Mouse (Mus musculus) small intestine, adult 2 months (tissue): Measurements from ENCODE around the gene Pold3. TPM values are rescaled to one million over a fixed set of nuclear protein-coding genes. Genes with fewer than 3 reads are reported as not detected.

Experiments
- H3K27ac ChIP-seq: fragments of 200-500 bp; 2 replicates; pipeline ENCODE4 v1.5.1; 2012; ENCODE audit warnings: low read depth, low read length, control low read depth, inconsistent platforms; ENCODE audit not compliant: insufficient read depth
- H3K27me3 ChIP-seq: fragments of 200-500 bp; 2 replicates; pipeline ENCODE4 v1.6.1; 2012; ENCODE audit warnings: mild to moderate bottlenecking, moderate library complexity, low read length, inconsistent platforms; ENCODE audit not compliant: control insufficient read depth, insufficient read depth
- H3K36me3 ChIP-seq: fragments of 200-500 bp; 2 replicates; pipeline ENCODE4 v1.6.1; 2012; ENCODE audit warnings: mild to moderate bottlenecking, low read length, control low read depth, inconsistent platforms; ENCODE audit not compliant: control insufficient read depth, insufficient read depth
- H3K4me1 ChIP-seq: fragments of 200-500 bp; 2 replicates; pipeline ENCODE4 v1.6.1; 2012; ENCODE audit warnings: low read length, inconsistent platforms, mixed read lengths; ENCODE audit not compliant: control insufficient read depth, insufficient read depth, insufficient read length
- H3K4me3 ChIP-seq: fragments of 200-500 bp; 2 replicates; pipeline ENCODE4 v1.5.1; 2012; ENCODE audit warnings: low read depth, mild to moderate bottlenecking, control low read depth, inconsistent platforms, low read length, moderate library complexity
- CTCF ChIP-seq: fragments of 200-500 bp; IDR thresholded peaks from 2 replicates; pipeline ENCODE4 v1.5.1; 2012; ENCODE audit warnings: low read depth, mild to moderate bottlenecking, control low read depth, inconsistent platforms, low read length, moderate library complexity, mixed read lengths; ENCODE audit not compliant: insufficient replicate concordance, insufficient read length; ENCODE audit errors: extremely low read depth
- POLR2A ChIP-seq: fragments of 200-500 bp; IDR thresholded peaks from 2 replicates; pipeline ENCODE4 v1.6.1; 2012; ENCODE audit warnings: low read depth, mild to moderate bottlenecking, control low read depth, inconsistent platforms, low read length, moderate library complexity
- WGBS: fragments of 180-500 bp; shearing (Covaris S2); methylation state at CpG from one replicate; pipeline ENCODE4 v1.1.7; 2018; 5-methylcytosine and 5-hydroxymethylcytosine counted together
- polyA plus RNA-seq: library from polyadenylated mRNA; depleted of rRNA; stranded (reverse); fragments of >200 nt; gene quantifications from 2 replicates; pipeline ENCODE4 v1.2.3, GENCODE M21; 2012

The Pold3 gene
- polyA plus RNA-seq, 1 experiment = 4.2 TPM

- Histone ChIP-seq H3K36me3 (peaks cover 43% of the 10 kb centered on the region), H3K27ac (no peak overlapping the region), H3K4me1 (no peaks in the 10 kb centered on the region), H3K27me3 (no peaks in the 10 kb centered on the region), H3K4me3 (no peak overlapping the region)
- no peak for TF ChIP-seq CTCF
- TF ChIP-seq POLR2A = no peak
- WGBS = 94% methylated on average over 6 of the region's 6 CpGs
These were observed 7.1 kb downstream of the Pold3 start for GRCm38 (mm10) chr7:100114279-100114678.

DNA sequence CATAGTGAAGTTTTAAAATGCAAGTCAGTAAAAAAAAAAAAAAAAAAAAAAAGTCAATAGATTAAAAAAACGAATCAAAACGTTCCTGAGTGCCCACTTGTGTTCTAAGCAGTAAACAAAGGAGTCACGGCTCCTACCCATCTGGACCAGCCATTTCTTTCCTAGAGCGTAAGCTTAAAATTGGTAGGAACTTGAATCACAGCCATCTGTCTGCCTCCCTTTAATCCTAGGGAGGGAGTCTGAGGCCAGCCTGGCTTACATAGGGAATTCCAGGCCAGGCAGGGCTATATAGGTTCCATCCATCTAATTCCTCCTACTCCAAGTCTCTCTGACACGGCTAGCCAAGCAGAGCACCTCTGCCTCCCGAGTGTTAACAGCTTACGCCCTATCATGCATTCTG, 7.5 kb downstream of the Pold3 start:
- WGBS = 71% methylated on average over 7 of the region's 7 CpGs
- H3K36me3 ChIP-seq = peaks cover 40% of the 10 kb centered on the region
- H3K27me3 ChIP-seq = no peaks in the 10 kb centered on the region
- H3K4me3 ChIP-seq = no peak overlapping the region
- H3K4me1 ChIP-seq = no peaks in the 10 kb centered on the region
- no peak overlapping the region for H3K27ac ChIP-seq
- TF ChIP-seq CTCF (no peak), POLR2A (no peak)

DNA sequence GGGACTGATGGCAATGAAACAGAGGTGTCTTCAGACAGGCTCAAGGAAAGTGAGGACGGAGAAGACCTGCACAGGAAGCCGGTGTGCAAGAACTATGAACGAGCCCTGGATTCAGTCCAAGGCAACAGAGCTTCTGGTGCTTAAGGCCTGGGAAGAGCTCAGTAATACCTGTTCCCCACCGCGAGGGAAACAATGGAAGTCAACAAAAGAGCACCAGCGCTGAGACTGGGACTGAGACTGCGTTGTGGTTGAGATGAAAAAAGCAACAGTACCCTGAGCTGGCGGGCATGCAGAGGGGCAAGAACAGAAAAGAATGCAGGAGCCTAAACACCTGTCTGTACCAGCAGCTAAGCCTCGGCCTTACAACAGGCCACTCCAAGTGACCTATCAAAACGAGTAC, 9.9 kb downstream of the Pold3 start:
- H3K36me3 ChIP-seq = peaks cover 31% of the 10 kb centered on the region

GRCm38 (mm10) chr7:100108341-100108740, 13.0 kb downstream of the Pold3 start:
- H3K36me3 ChIP-seq = peaks cover 41% of the 10 kb centered on the region
- H3K4me1 ChIP-seq = no peaks in the 10 kb centered on the region
- H3K27ac ChIP-seq = no peak overlapping the region
- H3K27me3 ChIP-seq = no peaks in the 10 kb centered on the region
- WGBS = 63% methylated on average over 3 of the region's 3 CpGs
- no peak for TF ChIP-seq POLR2A
- TF ChIP-seq CTCF = no peak
- H3K4me3 ChIP-seq = no peak overlapping the region

More for the DNA sequence above, 9.9 kb downstream of the Pold3 start:
- H3K27ac ChIP-seq = no peak overlapping the region
- no peak for TF ChIP-seq CTCF
- no peak for TF ChIP-seq POLR2A
- no peak overlapping the region for H3K4me3 ChIP-seq
- H3K27me3 ChIP-seq = no peaks in the 10 kb centered on the region
- 72% methylated on average over 10 of the region's 10 CpGs for WGBS
- no peaks in the 10 kb centered on the region for H3K4me1 ChIP-seq

- peaks cover 42% of the 10 kb centered on the region for H3K36me3 ChIP-seq
- H3K4me3 ChIP-seq = no peak overlapping the region
- H3K27ac ChIP-seq = no peak overlapping the region
- peaks cover 3% of the 10 kb centered on the region; the same call in 1 of the 2 replicates for H3K4me1 ChIP-seq
- TF ChIP-seq POLR2A = no peak
- no peak for TF ChIP-seq CTCF
- WGBS = 83% methylated on average over 4 of the region's 4 CpGs
- no peaks in the 10 kb centered on the region for H3K27me3 ChIP-seq
These were observed 16.7 kb downstream of the Pold3 start for GRCm38 (mm10) chr7:100104677-100105076.

GRCm38 (mm10) chr7:100100031-100100595, 21.3 kb downstream of the Pold3 start:
- Histone ChIP-seq H3K4me1 (peaks cover 3% of the 10 kb centered on the region; the same call in 1 of the 2 replicates), H3K27me3 (no peaks in the 10 kb centered on the region), H3K27ac (no peak overlapping the region), H3K4me3 (no peak overlapping the region), H3K36me3 (peaks cover 51% of the 10 kb centered on the region)
- 86% methylated on average over 5 of the region's 5 CpGs for WGBS
- TF ChIP-seq CTCF (no peak), POLR2A (no peak)

DNA sequence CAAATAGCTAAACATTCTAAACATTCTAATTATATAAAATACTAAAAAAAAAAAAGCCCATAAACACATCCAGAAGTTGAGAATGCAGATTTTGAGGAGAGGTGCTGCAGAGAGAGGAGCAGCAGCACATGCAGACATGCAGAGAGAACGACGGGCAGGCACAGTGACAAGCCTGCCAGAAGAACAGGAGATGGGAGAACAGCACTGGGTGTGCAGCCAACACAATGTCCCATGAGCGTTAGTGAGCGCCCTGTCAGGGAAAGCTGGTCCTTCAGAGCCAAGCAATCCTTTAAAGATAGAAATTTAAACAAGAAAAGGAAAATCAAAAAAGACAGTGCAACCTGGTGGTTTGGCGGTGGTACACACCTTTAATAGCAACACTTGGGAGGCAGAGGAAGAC, 34.5 kb downstream of the Pold3 start:
- peaks cover 58% of the 10 kb centered on the region for H3K36me3 ChIP-seq
- TF ChIP-seq POLR2A (no peak), CTCF (no peak)
- H3K27ac ChIP-seq = no peak overlapping the region
- H3K4me1 ChIP-seq = no peaks in the 10 kb centered on the region
- no peaks in the 10 kb centered on the region for H3K27me3 ChIP-seq
- H3K4me3 ChIP-seq = no peak overlapping the region
- 96% methylated on average over 5 of the region's 5 CpGs for WGBS
